Mouse (Mus musculus) MEL (cell line): ENCODE measurements around the gene Smc5.

ENCODE experiments used
- BHLHE40 ChIP-seq: IDR thresholded peaks from 2 replicates; pipeline ENCODE4 v1.6.1; 2012; ENCODE audit warnings: low read depth, mild to moderate bottlenecking, inconsistent platforms, low read length, improper control_type of control experiment, borderline replicate concordance
- CHD2 ChIP-seq: IDR thresholded peaks from 2 replicates; pipeline ENCODE4 v1.6.1; 2011; ENCODE audit warnings: low read length, improper control_type of control experiment
- CTCF ChIP-seq, 3 experiments: IDR thresholded peaks in 2 of 3; conservative IDR thresholded peaks in 1 of 3; 2 replicates each; pipeline ENCODE4 v1.5.1; 2011 to 2012; ENCODE audit warnings: low read length in 3 of 3, low read depth in 2 of 3, mild to moderate bottlenecking in 2 of 3, improper control_type of control experiment in 1 of 3, inconsistent platforms in 1 of 3, mixed read lengths in 1 of 3, moderate library complexity in 1 of 3; ENCODE audit not compliant: control insufficient read depth in 1 of 3, insufficient read depth in 1 of 3, poor library complexity in 1 of 3, severe bottlenecking in 1 of 3
- E2F4 ChIP-seq: IDR thresholded peaks from 2 replicates; pipeline ENCODE4 v1.6.1; 2011; ENCODE audit warnings: low read depth, low read length, improper control_type of control experiment, borderline replicate concordance
- EP300 ChIP-seq, 2 experiments: IDR thresholded peaks; 2 replicates each; pipeline ENCODE4 v1.6.1; 2011; ENCODE audit warnings: improper control_type of control experiment in 2 of 2, low read length in 2 of 2, low read depth in 1 of 2, mild to moderate bottlenecking in 1 of 2
- GABPA ChIP-seq: IDR thresholded peaks from 2 replicates; pipeline ENCODE4 v1.6.1; 2012; ENCODE audit warnings: low read depth, mild to moderate bottlenecking, inconsistent platforms, low read length, improper control_type of control experiment, moderate library complexity
- HCFC1 ChIP-seq: IDR thresholded peaks from 2 replicates; pipeline ENCODE4 v1.6.1; 2012; ENCODE audit warnings: low read depth, mild to moderate bottlenecking, inconsistent platforms, low read length, improper control_type of control experiment, moderate library complexity
- POLR2A ChIP-seq, 2 experiments: IDR thresholded peaks; 2 replicates each; pipeline ENCODE4 v1.6.1; 2011 to 2012; ENCODE audit warnings: low read length in 2 of 2, mild to moderate bottlenecking in 2 of 2, control low read depth in 1 of 2, improper control_type of control experiment in 1 of 2, low read depth in 1 of 2, moderate library complexity in 1 of 2; ENCODE audit not compliant: control insufficient read depth in 1 of 2, insufficient read depth in 1 of 2, poor library complexity in 1 of 2
- SIN3A ChIP-seq: IDR thresholded peaks from 2 replicates; pipeline ENCODE4 v1.6.1; 2012; ENCODE audit warnings: low read length, improper control_type of control experiment, inconsistent platforms
- SMC3 ChIP-seq: IDR thresholded peaks from 2 replicates; pipeline ENCODE4 v1.6.1; 2011; ENCODE audit warnings: low read depth, low read length, improper control_type of control experiment
- TAL1 ChIP-seq: IDR thresholded peaks from 2 replicates; pipeline ENCODE4 v1.6.1; 2012; ENCODE audit warnings: mild to moderate bottlenecking, inconsistent platforms, low read length, moderate library complexity, mixed read lengths
- USF1 ChIP-seq: IDR thresholded peaks from 2 replicates; pipeline ENCODE4 v1.6.1; 2014; ENCODE audit warnings: low read depth, mild to moderate bottlenecking, inconsistent platforms, low read length, improper control_type of control experiment, moderate library complexity

DNA sequence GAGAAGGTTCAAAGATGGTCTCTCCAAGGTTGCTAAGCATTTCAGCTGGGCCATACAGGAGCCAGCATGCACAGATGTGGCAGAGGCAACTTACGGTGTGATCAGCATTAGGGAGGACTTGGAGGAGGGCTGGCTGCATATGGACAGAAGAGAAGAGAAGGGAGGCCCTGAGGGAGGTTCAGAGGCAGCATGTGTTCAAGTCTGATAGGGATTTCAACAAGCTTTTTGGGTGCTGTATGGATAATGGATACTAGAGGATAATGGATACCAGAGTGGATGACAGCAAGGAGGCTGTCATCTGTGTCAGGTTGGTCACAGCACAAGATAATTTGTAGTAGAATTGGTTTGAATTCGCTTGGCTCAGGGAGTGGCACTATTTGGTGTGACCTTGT lies 104.0 kb downstream of the Smc5 start:
- no peak for TF ChIP-seq HCFC1
- TF ChIP-seq EP300 (IDR thresholded peaks at IDR 0.05; ENCODE audit: low read depth in 1 of 2, low read length in 2 of 2), result no peak
- no peak for TF ChIP-seq CTCF (IDR thresholded peaks at IDR 0.05 in 2 of 3, conservative IDR thresholded peaks at IDR 0.05 in 1 of 3; ENCODE audit: control insufficient read depth in 1 of 3, insufficient read depth in 1 of 3, low read depth in 2 of 3, low read length in 3 of 3, poor library complexity in 1 of 3, severe bottlenecking in 1 of 3)
- TF ChIP-seq BHLHE40, result no peak
- no peak for TF ChIP-seq E2F4
- TF ChIP-seq GABPA, result no peak
- no peak for TF ChIP-seq USF1
- TF ChIP-seq TAL1, result no peak
- no peak for TF ChIP-seq SIN3A
- TF ChIP-seq SMC3, result no peak
- no peak for TF ChIP-seq POLR2A (IDR thresholded peaks at IDR 0.05; ENCODE audit: control insufficient read depth in 1 of 2, insufficient read depth in 1 of 2, low read depth in 1 of 2, low read length in 2 of 2, poor library complexity in 1 of 2)
- TF ChIP-seq CHD2, result no peak
